Mouse (Mus musculus) brain, embryonic 18.5 days (tissue): ENCODE measurements around the gene Sf1.

ENCODE experiments used
- DNase-seq: peaks from one replicate; pipeline ENCODE4 v3.0.0-alpha.2; 2012; ENCODE audit warnings: low read depth, low spot score

The Sf1 gene

GRCm38 (mm10) chr19:6341453-6342077, 21.9 kb upstream of the Sf1 start:
- DNase-seq, result no peak

- no peak for DNase-seq
These were observed 21.1 kb upstream of the Sf1 start for GRCm38 (mm10) chr19:6342276-6342933.

- DNase-seq, result no peak
These were observed 20.2 kb upstream of the Sf1 start for GRCm38 (mm10) chr19:6343066-6343925.

GRCm38 (mm10) chr19:6343996-6344395, 19.5 kb upstream of the Sf1 start:
- DNase-seq, result no peak

GRCm38 (mm10) chr19:6346023-6346422, 17.5 kb upstream of the Sf1 start:
- DNase-seq, result no peak

GRCm38 (mm10) chr19:6346661-6347060, 16.8 kb upstream of the Sf1 start:
- no peak for DNase-seq

- DNase-seq, result no peak
These were observed 15.9 kb upstream of the Sf1 start for GRCm38 (mm10) chr19:6347615-6348014.

GRCm38 (mm10) chr19:6348717-6349116, 14.8 kb upstream of the Sf1 start:
- DNase-seq, result no peak

- DNase-seq, result no peak
These were observed 14.1 kb upstream of the Sf1 start for GRCm38 (mm10) chr19:6349215-6349983.

- no peak for DNase-seq
These were observed 11.9 kb upstream of the Sf1 start for GRCm38 (mm10) chr19:6351431-6352106.

GRCm38 (mm10) chr19:6352107-6352505, 11.4 kb upstream of the Sf1 start:
- DNase-seq, result no peak

GRCm38 (mm10) chr19:6354030-6354429, 9.5 kb upstream of the Sf1 start:
- no peak for DNase-seq

GRCm38 (mm10) chr19:6361291-6361690, 2.2 kb upstream of the Sf1 start:
- no peak for DNase-seq

GRCm38 (mm10) chr19:6363091-6363410, 439 bp upstream of the Sf1 start:
- DNase-seq, result no peak

- peak; percentile 73 for DNase-seq
These were observed 831 bp downstream of the Sf1 start for GRCm38 (mm10) chr19:6364317-6364725.

- no peak for DNase-seq
These were observed 1.4 kb downstream of the Sf1 start for GRCm38 (mm10) chr19:6364842-6365241.

- DNase-seq, result no peak
These were observed 6.7 kb downstream of the Sf1 start for GRCm38 (mm10) chr19:6370175-6370574.

GRCm38 (mm10) chr19:6372433-6372832, 8.9 kb downstream of the Sf1 start:
- DNase-seq, result no peak

- no peak for DNase-seq
These were observed 10.3 kb downstream of the Sf1 start for GRCm38 (mm10) chr19:6373539-6374400.

- no peak for DNase-seq
These were observed 11.1 kb downstream of the Sf1 start for GRCm38 (mm10) chr19:6374571-6374970.
